Mouse (Mus musculus) heart, postnatal 4 days (tissue): Measurements from ENCODE around the gene Wiz. TPM values are rescaled to one million over a fixed set of nuclear protein-coding genes. Genes with fewer than 3 reads are reported as not detected.

Experiments
- microRNA-seq, 2 experiments: library from miRNA; unstranded; fragments of <30 nt; microRNA quantifications; one replicate each; pipeline ENCODE4 v1.2.0; 2021 to 2022
- total RNA-seq, 2 experiments: library from RNA; stranded (reverse); gene quantifications; 2 replicates each; pipeline ENCODE4 v1.2.3; 2021

Gene Wiz
- total RNA-seq, 2 experiments from 2014 or later: 33.7 to 34.6 TPM

Small RNA genes lying within 50 kb of the gene (microRNA-seq; reads per million reads assigned to microRNA genes)
- 0 reads per million in 2 experiments for gene Gm22201

Other genes starting within 250 kb of the Wiz start
- gene Notch3, start 222.6 kb downstream of the Wiz start, total RNA-seq: 10 to 100 TPM; 51.5 to 52.3 TPM
- gene Ephx3, start 199.9 kb downstream of the Wiz start, total RNA-seq: under 1 TPM; 0.38 TPM
- 10 to 100 TPM; 80.4 to 81.7 TPM for gene Brd4, start 104.7 kb downstream of the Wiz start, total RNA-seq
- 10 to 100 TPM; 68.8 to 78.1 TPM for gene Akap8, start 68.2 kb downstream of the Wiz start, total RNA-seq
- gene Akap8l, start 38.8 kb downstream of the Wiz start, total RNA-seq: 10 to 100 TPM; 57.4 to 57.8 TPM
- gene Rasal3, start 14.1 kb upstream of the Wiz start, total RNA-seq: under 1 TPM; 0.52 to 0.67 TPM
- gene Pglyrp2, start 34.7 kb upstream of the Wiz start, total RNA-seq: not detected
- under 1 TPM; 0.17 to 0.43 TPM for gene Cyp4f39, start 63.3 kb upstream of the Wiz start, total RNA-seq
- gene Cyp4f17, start 116.6 kb upstream of the Wiz start, total RNA-seq: 1 to 10 TPM; 8.0 to 9.1 TPM
- 10 to 100 TPM; 11.9 to 15.3 TPM for gene Cyp4f16, start 147.1 kb upstream of the Wiz start, total RNA-seq
- not detected for gene Cyp4f37, start 231.9 kb upstream of the Wiz start, total RNA-seq